In genomic region chr2:130586016-130586415, GRCm38 (mm10) we compare ENCODE assay signal across 23 mouse cellular contexts. TPM values are rescaled to one million over a fixed set of nuclear protein-coding genes. Genes with fewer than 3 reads are reported as not detected.
"Had no signal": no experiment of that assay in that cellular context is flagged by ENCODE, and none has a peak within 500 bp of the region (broad histone marks: within the 10 kb centered on the region; RNA-seq: fewer than 3 reads in every experiment).

No protein-coding gene starts in this region.

- DNase-seq: kidney, adult 11 months; kidney, adult 9 months; kidney, postnatal 36 days; layer of hippocampus, postnatal 36 days; lung, embryonic 14.5 days; lung, postnatal 10 days; lung, postnatal 4 days; midbrain, embryonic 14.5 days; thymus, postnatal 36 days had no signal

- H3K4me3 ChIP-seq: limb, embryonic 10.5 days; liver, embryonic 15.5 days; midbrain, embryonic 10.5 days; myocyte; neural tube, embryonic 15.5 days had no signal

- H3K4me1 ChIP-seq: liver, embryonic 15.5 days had no signal

- ATAC-seq: hindbrain, postnatal 0 days had no signal

RNA-seq across cellular contexts. Expression of gene Avp, which starts 3.7 kb away (rescaled TPM):
- total RNA-seq: megakaryocyte, adult 5-6 weeks had no signal
- polyA plus RNA-seq: intestine, embryonic 14.5 days; kidney, postnatal 0 days; limb, embryonic 10.5 days; liver, embryonic 11.5 days; liver, embryonic 15.5 days; lung, embryonic 14.5 days; midbrain, embryonic 10.5 days; midbrain, embryonic 14.5 days; myocyte; neural tube, embryonic 11.5 days; neural tube, embryonic 15.5 days; small intestine, adult 2 months; testis, adult 2 months had no signal

RNA-seq across cellular contexts. Expression of gene Oxt, which starts 10.0 kb away (rescaled TPM):
- total RNA-seq: layer of hippocampus, adult 18-20 months; layer of hippocampus, postnatal 36 days; megakaryocyte, adult 5-6 weeks had no signal
- polyA plus RNA-seq: hindbrain, postnatal 0 days; intestine, embryonic 14.5 days; limb, embryonic 10.5 days; liver, embryonic 11.5 days; liver, embryonic 15.5 days; lung, embryonic 14.5 days; midbrain, embryonic 10.5 days; myocyte; neural tube, embryonic 15.5 days; small intestine, adult 2 months; testis, adult 2 months had no signal
